In the genomic region with DNA sequence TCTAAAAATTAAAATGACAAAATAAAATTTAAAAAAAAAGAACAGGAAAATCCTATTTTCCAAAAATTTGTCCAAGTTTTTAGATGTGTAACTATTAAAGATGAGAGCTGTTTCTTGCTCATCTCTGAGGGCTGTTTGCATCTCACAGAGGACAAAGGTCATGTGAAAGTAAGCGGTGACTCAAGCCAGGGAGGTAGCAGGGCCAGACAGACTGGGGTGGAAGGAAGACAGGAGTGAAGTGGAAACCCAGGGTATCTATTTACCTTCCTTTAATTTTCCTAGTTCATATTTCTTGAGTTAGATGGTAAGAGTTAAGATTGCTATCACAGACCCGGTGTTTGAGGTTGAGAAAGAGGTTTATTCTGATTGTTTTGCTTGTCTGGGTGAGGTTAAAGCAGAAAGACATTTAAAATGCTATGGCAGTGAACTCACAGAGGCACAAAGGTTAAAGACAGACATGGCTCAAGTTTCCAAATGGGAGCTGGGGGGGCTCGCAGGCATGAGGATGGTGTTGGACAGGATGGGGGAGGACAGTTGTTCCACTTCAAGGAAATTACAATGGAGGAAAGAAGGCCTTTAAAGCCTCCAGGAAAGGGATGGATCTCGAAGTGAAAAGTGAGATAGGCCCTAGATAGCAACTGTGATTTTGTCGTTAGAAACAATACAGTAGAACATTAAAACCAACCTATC, we compare ENCODE assay signal across 28 mouse cellular contexts. TPM values are rescaled to one million over a fixed set of nuclear protein-coding genes. Genes with fewer than 3 reads are reported as not detected.
"Had no signal": no experiment of that assay in that cellular context is flagged by ENCODE, and none has a peak within 500 bp of the region (broad histone marks: within the 10 kb centered on the region; RNA-seq: fewer than 3 reads in every experiment).

No protein-coding gene starts in this region.

- DNase-seq: layer of hippocampus, postnatal 36 days; left cerebral cortex, postnatal 4 days; lung, adult 2 months; lung, postnatal 14 days; lung, postnatal 4 days; retina, postnatal 1 day; right cerebral cortex, postnatal 25 days; spleen, adult 18-20 months; thymus, adult 18-20 months; thymus, postnatal 36 days had no signal

- ATAC-seq: inflammation-experienced regulatory T-cells, adult 6 months; intestine, embryonic 16.5 days; liver, embryonic 12.5 days; midbrain, embryonic 15.5 days had no signal

- H3K9ac ChIP-seq: limb, embryonic 12.5 days; limb, embryonic 15.5 days; liver, embryonic 12.5 days; liver, embryonic 15.5 days; midbrain, embryonic 12.5 days; midbrain, embryonic 15.5 days; neural tube, embryonic 13.5 days; stomach, embryonic 15.5 days had no signal

- H3K27me3 ChIP-seq: limb, embryonic 12.5 days; limb, embryonic 15.5 days; liver, embryonic 12.5 days; liver, embryonic 15.5 days; midbrain, embryonic 12.5 days; midbrain, embryonic 15.5 days; neural tube, embryonic 13.5 days; stomach, embryonic 15.5 days had no signal

- H3K9me3 ChIP-seq: limb, embryonic 12.5 days; limb, embryonic 15.5 days; liver, embryonic 12.5 days; liver, embryonic 15.5 days; midbrain, embryonic 12.5 days; midbrain, embryonic 15.5 days; neural tube, embryonic 13.5 days; stomach, embryonic 15.5 days had no signal

- H3K36me3 ChIP-seq: limb, embryonic 12.5 days; limb, embryonic 15.5 days; liver, embryonic 12.5 days; liver, embryonic 15.5 days; midbrain, embryonic 12.5 days; midbrain, embryonic 15.5 days; neural tube, embryonic 13.5 days; stomach, embryonic 15.5 days had no signal

- H3K4me2 ChIP-seq: limb, embryonic 12.5 days; limb, embryonic 15.5 days; liver, embryonic 12.5 days; liver, embryonic 15.5 days; midbrain, embryonic 12.5 days; midbrain, embryonic 15.5 days; neural tube, embryonic 13.5 days; stomach, embryonic 15.5 days had no signal

- H3K27ac ChIP-seq: kidney, postnatal 0 days; limb, embryonic 12.5 days; limb, embryonic 15.5 days; liver, embryonic 12.5 days; liver, embryonic 15.5 days; midbrain, embryonic 12.5 days; midbrain, embryonic 15.5 days; neural tube, embryonic 13.5 days; stomach, embryonic 15.5 days had no signal

- H3K4me1 ChIP-seq: limb, embryonic 12.5 days; limb, embryonic 15.5 days; liver, embryonic 12.5 days; liver, embryonic 15.5 days; midbrain, embryonic 12.5 days; midbrain, embryonic 15.5 days; neural tube, embryonic 13.5 days; stomach, embryonic 15.5 days had no signal

- H3K4me3 ChIP-seq: limb, embryonic 12.5 days; limb, embryonic 15.5 days; liver, embryonic 12.5 days; liver, embryonic 15.5 days; midbrain, embryonic 12.5 days; midbrain, embryonic 15.5 days; myocyte; neural tube, embryonic 13.5 days; stomach, embryonic 15.5 days had no signal

RNA-seq across cellular contexts. Expression of gene Cxcl13, which starts 27.2 kb away (rescaled TPM):
- total RNA-seq: layer of hippocampus, postnatal 10 days; layer of hippocampus, postnatal 36 days; left cerebral cortex, postnatal 14 days; left cerebral cortex, postnatal 4 days; megakaryocyte progenitor cell, adult 5-6 weeks; megakaryocyte-erythroid progenitor cell, adult 5-6 weeks; monocyte, adult 5-6 weeks; neutrophil, adult 5-6 weeks had no signal
- polyA plus RNA-seq: midbrain, embryonic 12.5 days; midbrain, embryonic 15.5 days had no signal
